Mouse (Mus musculus): Measurements from ENCODE around the gene Ripor2.

Ripor2 gene

GRCm38 (mm10) chr13:24646324-24646723, 64.3 kb downstream of the Ripor2 start:
- DNase-seq (ENCODE audit: low read depth, low spot score), result no peak

GRCm38 (mm10) chr13:24647444-24647843, 65.5 kb downstream of the Ripor2 start:
- DNase-seq (ENCODE audit: low read depth, low spot score), result no peak

GRCm38 (mm10) chr13:24648027-24648426, 66.0 kb downstream of the Ripor2 start:
- DNase-seq (ENCODE audit: low read depth, low spot score), result no peak

GRCm38 (mm10) chr13:24648668-24649067, 66.7 kb downstream of the Ripor2 start:
- DNase-seq (ENCODE audit: low read depth, low spot score), result no peak

GRCm38 (mm10) chr13:24649099-24649498, 67.1 kb downstream of the Ripor2 start:
- DNase-seq (ENCODE audit: low read depth, low spot score), result no peak

GRCm38 (mm10) chr13:24651018-24651417, 69.0 kb downstream of the Ripor2 start:
- no peak for DNase-seq (ENCODE audit: low read depth, low spot score)

- no peak for DNase-seq (ENCODE audit: low read depth, low spot score)
These were observed 73.1 kb downstream of the Ripor2 start for GRCm38 (mm10) chr13:24654919-24655635.

GRCm38 (mm10) chr13:24656719-24657497, 74.9 kb downstream of the Ripor2 start:
- DNase-seq (ENCODE audit: low read depth, low spot score), result no peak

GRCm38 (mm10) chr13:24666763-24667162, 84.8 kb downstream of the Ripor2 start:
- DNase-seq (ENCODE audit: low read depth, low spot score), result no peak

GRCm38 (mm10) chr13:24668556-24668955, 86.6 kb downstream of the Ripor2 start:
- no peak for DNase-seq (ENCODE audit: low read depth, low spot score)

- no peak for DNase-seq (ENCODE audit: low read depth, low spot score)
These were observed 88.7 kb downstream of the Ripor2 start for GRCm38 (mm10) chr13:24670676-24671075.

GRCm38 (mm10) chr13:24679027-24679680, 97.2 kb downstream of the Ripor2 start:
- no peak for DNase-seq (ENCODE audit: low read depth, low spot score)

GRCm38 (mm10) chr13:24680951-24681350, 99.0 kb downstream of the Ripor2 start:
- no peak for DNase-seq (ENCODE audit: low read depth, low spot score)

- DNase-seq (ENCODE audit: low read depth, low spot score), result no peak
These were observed 100.4 kb downstream of the Ripor2 start for GRCm38 (mm10) chr13:24682346-24682745.

GRCm38 (mm10) chr13:24684503-24684902, 102.5 kb downstream of the Ripor2 start:
- DNase-seq (ENCODE audit: low read depth, low spot score), result no peak

- DNase-seq (ENCODE audit: low read depth, low spot score), result no peak
These were observed 103.9 kb downstream of the Ripor2 start for GRCm38 (mm10) chr13:24685846-24686245.

GRCm38 (mm10) chr13:24686705-24687665, 105.0 kb downstream of the Ripor2 start:
- peak; percentile 77 for DNase-seq (ENCODE audit: low read depth, low spot score)

GRCm38 (mm10) chr13:24693312-24693711, 111.3 kb downstream of the Ripor2 start:
- DNase-seq (ENCODE audit: low read depth, low spot score), result no peak

GRCm38 (mm10) chr13:24698746-24699145, 116.8 kb downstream of the Ripor2 start:
- DNase-seq (ENCODE audit: low read depth, low spot score), result no peak

GRCm38 (mm10) chr13:24702128-24702527, 120.1 kb downstream of the Ripor2 start:
- DNase-seq (ENCODE audit: low read depth, low spot score), result no peak

- no peak for DNase-seq (ENCODE audit: low read depth, low spot score)
These were observed 127.8 kb downstream of the Ripor2 start for GRCm38 (mm10) chr13:24709656-24710396.
